Mouse (Mus musculus) kidney, postnatal 14 days (tissue): ENCODE results near the gene Gm13283.
"Not testable (repeated sequence)": the region's sequence is repeated elsewhere in the genome, so short reads cannot be mapped to it uniquely, and the experiment has no call there.

Experiments used
- DNase-seq: peaks from one replicate; pipeline ENCODE4 v3.0.0; 2022; ENCODE audit warnings: mixed read lengths

The Gm13283 gene

DNA sequence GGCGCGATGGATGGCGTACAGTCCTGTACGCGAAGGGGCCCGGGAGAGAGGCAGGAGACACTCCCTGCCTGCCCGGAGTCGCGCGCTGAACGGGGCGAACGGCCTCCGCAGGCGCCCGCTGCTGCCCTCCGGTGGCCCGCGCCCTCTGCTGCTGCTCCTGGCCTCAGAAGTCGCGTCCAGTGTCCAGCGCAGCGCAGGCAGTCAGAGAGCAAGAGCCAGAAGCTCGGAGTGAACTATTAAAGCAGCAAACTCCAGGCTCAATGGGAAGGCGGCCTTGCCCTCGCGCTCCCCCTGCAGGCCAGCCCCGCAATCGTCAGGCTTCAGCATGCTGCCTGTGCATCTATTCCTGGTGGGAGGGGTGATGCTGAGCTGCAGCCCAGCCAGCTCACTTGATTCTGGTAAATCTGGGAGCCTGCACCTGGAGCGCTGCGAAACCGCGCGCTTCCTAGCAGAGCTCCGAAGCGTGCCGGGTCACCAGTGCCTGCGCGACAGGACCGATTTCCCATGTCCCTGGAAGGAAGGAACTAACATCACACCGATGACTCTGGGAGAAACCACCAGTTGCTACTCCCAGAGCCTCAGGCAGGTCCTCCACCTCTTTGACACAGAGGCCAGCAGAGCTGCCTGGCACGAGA lies 3.6 kb downstream of the Gm13283 start:
- DNase-seq, result peak; percentile 78

DNA sequence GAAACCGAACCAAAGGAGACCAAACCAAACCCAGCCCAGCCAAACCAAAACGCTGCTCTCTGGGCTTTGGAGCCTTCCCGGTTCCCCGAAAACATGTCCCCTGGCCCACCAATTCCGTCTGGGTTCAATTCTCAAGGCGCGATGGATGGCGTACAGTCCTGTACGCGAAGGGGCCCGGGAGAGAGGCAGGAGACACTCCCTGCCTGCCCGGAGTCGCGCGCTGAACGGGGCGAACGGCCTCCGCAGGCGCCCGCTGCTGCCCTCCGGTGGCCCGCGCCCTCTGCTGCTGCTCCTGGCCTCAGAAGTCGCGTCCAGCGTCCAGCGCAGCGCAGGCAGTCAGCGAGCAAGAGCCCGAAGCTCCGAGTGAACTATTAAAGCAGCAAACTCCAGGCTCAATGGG lies 13.6 kb downstream of the Gm13283 start, which contains the start of gene Gm13290:
TSS of gene Gm13290 (plus strand) at position 301 of the 400 bp plus-strand sequence.
- not testable (repeated sequence) for DNase-seq

DNA sequence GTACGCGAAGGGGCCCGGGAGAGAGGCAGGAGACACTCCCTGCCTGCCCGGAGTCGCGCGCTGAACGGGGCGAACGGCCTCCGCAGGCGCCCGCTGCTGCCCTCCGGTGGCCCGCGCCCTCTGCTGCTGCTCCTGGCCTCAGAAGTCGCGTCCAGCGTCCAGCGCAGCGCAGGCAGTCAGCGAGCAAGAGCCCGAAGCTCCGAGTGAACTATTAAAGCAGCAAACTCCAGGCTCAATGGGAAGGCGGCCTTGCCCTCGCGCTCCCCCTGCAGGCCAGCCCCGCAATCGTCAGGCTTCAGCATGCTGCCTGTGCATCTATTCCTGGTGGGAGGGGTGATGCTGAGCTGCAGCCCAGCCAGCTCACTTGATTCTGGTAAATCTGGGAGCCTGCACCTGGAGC lies 16.7 kb downstream of the Gm13283 start, which contains the start of gene Gm13289:
TSS of gene Gm13289 (plus strand) at position 301 of the 400 bp plus-strand sequence.
- not testable (repeated sequence) for DNase-seq

DNA sequence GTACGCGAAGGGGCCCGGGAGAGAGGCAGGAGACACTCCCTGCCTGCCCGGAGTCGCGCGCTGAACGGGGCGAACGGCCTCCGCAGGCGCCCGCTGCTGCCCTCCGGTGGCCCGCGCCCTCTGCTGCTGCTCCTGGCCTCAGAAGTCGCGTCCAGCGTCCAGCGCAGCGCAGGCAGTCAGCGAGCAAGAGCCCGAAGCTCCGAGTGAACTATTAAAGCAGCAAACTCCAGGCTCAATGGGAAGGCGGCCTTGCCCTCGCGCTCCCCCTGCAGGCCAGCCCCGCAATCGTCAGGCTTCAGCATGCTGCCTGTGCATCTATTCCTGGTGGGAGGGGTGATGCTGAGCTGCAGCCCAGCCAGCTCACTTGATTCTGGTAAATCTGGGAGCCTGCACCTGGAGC lies 19.6 kb downstream of the Gm13283 start, which contains the start of gene Gm13272:
TSS of gene Gm13272 (plus strand) at position 301 of the 400 bp plus-strand sequence.
- DNase-seq, result not testable (repeated sequence)

DNA sequence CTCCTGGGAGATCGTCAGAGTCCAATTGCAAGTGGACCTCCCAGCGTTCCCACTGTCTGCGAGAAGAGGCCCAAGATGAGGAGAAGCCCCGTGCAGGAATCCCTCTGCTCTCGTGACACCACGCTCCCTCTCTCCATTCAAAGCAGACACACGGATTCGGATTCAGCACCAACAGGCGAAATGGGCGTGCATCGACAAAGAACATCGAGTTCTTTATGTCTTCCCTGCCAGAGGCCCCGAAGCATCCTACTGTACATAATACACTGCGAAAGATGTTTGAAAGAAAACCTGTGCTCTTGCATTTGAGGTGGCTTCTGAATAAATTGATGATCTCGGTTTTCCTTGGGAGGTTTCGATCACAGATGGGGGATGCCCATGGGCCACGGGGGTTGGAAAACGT lies 20.4 kb downstream of the Gm13283 start:
- not testable (repeated sequence) for DNase-seq

DNA sequence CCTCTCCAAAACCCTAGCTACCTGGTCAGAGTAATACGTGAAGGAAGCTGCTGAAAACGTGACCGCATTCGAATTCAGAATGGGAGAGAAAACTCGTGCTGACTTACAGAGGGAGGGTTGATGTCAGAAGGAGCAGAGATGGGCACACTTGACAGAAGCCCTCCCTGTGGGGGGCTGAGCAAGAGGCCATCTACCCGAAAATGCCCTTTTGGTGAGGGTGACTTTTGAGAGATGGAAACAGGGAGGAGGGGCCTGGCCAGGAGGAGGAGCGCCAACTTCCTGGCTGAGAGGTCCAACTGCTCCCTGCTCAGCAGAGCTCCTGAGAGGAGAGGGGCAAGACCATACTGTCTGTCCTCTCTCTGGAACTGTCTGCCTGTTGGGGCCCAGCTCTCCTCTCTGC lies 21.9 kb downstream of the Gm13283 start, which contains the start of gene Ifnz:
TSS of gene Ifnz (plus strand) at position 301 of the 400 bp plus-strand sequence.
- not testable (repeated sequence) for DNase-seq

DNA sequence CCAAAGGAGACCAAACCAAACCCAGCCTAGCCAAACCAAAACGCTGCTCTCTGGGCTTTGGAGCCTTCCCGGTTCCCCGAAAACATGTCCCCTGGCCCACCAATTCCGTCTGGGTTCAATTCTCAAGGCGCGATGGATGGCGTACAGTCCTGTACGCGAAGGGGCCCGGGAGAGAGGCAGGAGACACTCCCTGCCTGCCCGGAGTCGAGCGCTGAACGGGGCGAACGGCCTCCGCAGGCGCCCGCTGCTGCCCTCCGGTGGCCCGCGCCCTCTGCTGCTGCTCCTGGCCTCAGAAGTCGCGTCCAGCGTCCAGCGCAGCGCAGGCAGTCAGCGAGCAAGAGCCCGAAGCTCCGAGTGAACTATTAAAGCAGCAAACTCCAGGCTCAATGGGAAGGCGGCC lies 22.4 kb downstream of the Gm13283 start:
- DNase-seq, result not testable (repeated sequence)

DNA sequence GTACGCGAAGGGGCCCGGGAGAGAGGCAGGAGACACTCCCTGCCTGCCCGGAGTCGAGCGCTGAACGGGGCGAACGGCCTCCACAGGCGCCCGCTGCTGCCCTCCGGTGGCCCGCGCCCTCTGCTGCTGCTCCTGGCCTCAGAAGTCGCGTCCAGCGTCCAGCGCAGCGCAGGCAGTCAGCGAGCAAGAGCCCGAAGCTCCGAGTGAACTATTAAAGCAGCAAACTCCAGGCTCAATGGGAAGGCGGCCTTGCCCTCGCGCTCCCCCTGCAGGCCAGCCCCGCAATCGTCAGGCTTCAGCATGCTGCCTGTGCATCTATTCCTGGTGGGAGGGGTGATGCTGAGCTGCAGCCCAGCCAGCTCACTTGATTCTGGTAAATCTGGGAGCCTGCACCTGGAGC lies 25.5 kb downstream of the Gm13283 start, which contains the start of gene Gm13276:
TSS of gene Gm13276 (plus strand) at position 301 of the 400 bp plus-strand sequence.
- DNase-seq, result not testable (repeated sequence)

DNA sequence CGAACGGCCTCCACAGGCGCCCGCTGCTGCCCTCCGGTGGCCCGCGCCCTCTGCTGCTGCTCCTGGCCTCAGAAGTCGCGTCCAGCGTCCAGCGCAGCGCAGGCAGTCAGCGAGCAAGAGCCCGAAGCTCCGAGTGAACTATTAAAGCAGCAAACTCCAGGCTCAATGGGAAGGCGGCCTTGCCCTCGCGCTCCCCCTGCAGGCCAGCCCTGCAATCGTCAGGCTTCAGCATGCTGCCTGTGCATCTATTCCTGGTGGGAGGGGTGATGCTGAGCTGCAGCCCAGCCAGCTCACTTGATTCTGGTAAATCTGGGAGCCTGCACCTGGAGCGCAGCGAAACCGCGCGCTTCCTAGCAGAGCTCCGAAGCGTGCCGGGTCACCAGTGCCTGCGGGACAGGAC lies 28.5 kb downstream of the Gm13283 start, which contains the start of gene Gm13277:
TSS of gene Gm13277 (plus strand) at position 231 of the 400 bp plus-strand sequence.
- peak; percentile 83 for DNase-seq

DNA sequence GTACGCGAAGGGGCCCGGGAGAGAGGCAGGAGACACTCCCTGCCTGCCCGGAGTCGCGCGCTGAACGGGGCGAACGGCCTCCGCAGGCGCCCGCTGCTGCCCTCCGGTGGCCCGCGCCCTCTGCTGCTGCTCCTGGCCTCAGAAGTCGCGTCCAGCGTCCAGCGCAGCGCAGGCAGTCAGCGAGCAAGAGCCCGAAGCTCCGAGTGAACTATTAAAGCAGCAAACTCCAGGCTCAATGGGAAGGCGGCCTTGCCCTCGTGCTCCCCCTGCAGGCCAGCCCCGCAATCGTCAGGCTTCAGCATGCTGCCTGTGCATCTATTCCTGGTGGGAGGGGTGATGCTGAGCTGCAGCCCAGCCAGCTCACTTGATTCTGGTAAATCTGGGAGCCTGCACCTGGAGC lies 31.3 kb downstream of the Gm13283 start, which contains the start of gene Gm13278:
TSS of gene Gm13278 (plus strand) at position 301 of the 400 bp plus-strand sequence.
- DNase-seq, result not testable (repeated sequence)

DNA sequence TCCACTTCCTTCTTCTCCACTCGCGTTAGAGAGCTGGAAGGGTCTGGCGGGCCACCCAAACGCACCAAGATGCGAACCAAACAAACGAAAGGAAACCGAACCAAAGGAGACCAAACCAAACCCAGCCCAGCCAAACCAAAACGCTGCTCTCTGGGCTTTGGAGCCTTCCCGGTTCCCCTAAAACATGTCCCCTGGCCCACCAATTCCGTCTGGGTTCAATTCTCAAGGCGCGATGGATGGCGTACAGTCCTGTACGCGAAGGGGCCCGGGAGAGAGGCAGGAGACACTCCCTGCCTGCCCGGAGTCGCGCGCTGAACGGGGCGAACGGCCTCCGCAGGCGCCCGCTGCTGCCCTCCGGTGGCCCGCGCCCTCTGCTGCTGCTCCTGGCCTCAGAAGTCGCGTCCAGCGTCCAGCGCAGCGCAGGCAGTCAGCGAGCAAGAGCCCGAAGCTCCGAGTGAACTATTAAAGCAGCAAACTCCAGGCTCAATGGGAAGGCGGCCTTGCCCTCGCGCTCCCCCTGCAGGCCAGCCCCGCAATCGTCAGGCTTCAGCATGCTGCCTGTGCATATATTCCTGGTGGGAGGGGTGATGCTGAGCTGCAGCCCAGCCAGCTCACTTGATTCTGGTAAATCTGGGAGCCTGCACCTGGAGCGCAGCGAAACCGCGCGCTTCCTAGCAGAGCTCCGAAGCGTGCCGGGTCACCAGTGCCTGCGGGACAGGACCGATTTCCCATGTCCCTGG lies 34.2 kb downstream of the Gm13283 start, which contains the start of gene Gm13275:
TSS of gene Gm13275 (plus strand) at position 552 of the 740 bp plus-strand sequence.
- peak; percentile 44 for DNase-seq

DNA sequence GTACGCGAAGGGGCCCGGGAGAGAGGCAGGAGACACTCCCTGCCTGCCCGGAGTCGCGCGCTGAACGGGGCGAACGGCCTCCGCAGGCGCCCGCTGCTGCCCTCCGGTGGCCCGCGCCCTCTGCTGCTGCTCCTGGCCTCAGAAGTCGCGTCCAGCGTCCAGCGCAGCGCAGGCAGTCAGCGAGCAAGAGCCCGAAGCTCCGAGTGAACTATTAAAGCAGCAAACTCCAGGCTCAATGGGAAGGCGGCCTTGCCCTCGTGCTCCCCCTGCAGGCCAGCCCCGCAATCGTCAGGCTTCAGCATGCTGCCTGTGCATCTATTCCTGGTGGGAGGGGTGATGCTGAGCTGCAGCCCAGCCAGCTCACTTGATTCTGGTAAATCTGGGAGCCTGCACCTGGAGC lies 37.2 kb downstream of the Gm13283 start, which contains the start of gene Gm13279:
TSS of gene Gm13279 (plus strand) at position 301 of the 400 bp plus-strand sequence.
- not testable (repeated sequence) for DNase-seq

DNA sequence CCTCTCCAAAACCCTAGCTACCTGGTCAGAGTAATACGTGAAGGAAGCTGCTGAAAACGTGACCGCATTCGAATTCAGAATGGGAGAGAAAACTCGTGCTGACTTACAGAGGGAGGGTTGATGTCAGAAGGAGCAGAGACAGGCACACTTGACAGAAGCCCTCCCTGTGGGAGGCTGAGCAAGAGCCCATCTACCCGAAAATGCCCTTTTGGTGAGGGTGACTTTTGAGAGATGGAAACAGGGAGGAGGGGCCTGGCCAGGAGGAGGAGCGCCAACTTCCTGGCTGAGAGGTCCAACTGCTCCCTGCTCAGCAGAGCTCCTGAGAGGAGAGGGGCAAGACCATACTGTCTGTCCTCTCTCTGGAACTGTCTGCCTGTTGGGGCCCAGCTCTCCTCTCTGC lies 39.4 kb downstream of the Gm13283 start, which contains the start of gene Gm13285:
TSS of gene Gm13285 (plus strand) at position 301 of the 400 bp plus-strand sequence.
- DNase-seq, result not testable (repeated sequence)

DNA sequence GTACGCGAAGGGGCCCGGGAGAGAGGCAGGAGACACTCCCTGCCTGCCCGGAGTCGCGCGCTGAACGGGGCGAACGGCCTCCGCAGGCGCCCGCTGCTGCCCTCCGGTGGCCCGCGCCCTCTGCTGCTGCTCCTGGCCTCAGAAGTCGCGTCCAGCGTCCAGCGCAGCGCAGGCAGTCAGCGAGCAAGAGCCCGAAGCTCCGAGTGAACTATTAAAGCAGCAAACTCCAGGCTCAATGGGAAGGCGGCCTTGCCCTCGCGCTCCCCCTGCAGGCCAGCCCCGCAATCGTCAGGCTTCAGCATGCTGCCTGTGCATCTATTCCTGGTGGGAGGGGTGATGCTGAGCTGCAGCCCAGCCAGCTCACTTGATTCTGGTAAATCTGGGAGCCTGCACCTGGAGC lies 43.0 kb downstream of the Gm13283 start, which contains the start of gene Gm13287:
TSS of gene Gm13287 (plus strand) at position 301 of the 400 bp plus-strand sequence.
- DNase-seq, result not testable (repeated sequence)

DNA sequence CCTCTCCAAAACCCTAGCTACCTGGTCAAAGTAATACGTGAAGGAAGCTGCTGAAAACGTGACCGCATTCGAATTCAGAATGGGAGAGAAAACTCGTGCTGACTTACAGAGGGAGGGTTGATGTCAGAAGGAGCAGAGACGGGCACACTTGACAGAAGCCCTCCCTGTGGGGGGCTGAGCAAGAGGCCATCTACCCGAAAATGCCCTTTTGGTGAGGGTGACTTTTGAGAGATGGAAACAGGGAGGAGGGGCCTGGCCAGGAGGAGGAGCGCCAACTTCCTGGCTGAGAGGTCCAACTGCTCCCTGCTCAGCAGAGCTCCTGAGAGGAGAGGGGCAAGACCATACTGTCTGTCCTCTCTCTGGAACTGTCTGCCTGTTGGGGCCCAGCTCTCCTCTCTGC lies 45.3 kb downstream of the Gm13283 start, which contains the start of gene Gm13288:
TSS of gene Gm13288 (plus strand) at position 301 of the 400 bp plus-strand sequence.
- not testable (repeated sequence) for DNase-seq

DNA sequence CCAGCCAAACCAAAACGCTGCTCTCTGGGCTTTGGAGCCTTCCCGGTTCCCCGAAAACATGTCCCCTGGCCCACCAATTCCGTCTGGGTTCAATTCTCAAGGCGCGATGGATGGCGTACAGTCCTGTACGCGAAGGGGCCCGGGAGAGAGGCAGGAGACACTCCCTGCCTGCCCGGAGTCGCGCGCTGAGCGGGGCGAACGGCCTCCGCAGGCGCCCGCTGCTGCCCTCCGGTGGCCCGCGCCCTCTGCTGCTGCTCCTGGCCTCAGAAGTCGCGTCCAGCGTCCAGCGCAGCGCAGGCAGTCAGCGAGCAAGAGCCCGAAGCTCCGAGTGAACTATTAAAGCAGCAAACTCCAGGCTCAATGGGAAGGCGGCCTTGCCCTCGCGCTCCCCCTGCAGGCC lies 45.8 kb downstream of the Gm13283 start:
- peak; percentile 35 for DNase-seq
